Mouse (Mus musculus) left cerebral cortex, postnatal 14 days (tissue): ENCODE data around the gene Lyrm7. TPM values are rescaled to one million over a fixed set of nuclear protein-coding genes. Genes with fewer than 3 reads are reported as not detected.
A peak's percentile ranks its signal among the peaks of the same experiment; 100 is the strongest.

Experiments used
- DNase-seq, 2 experiments: peaks; one replicate each; pipeline ENCODE4 v3.0.0; 2021 to 2022; ENCODE audit warnings: low spot score in 2 of 2, mixed read lengths in 1 of 2
- intact Hi-C: fragments of 180-260 bp; cut with DNase I; formaldehyde crosslinking; loops from one replicate; pipeline ENCODE4 v1.15.1; 2025
- total RNA-seq, 2 experiments: library from RNA; stranded (reverse); gene quantifications; 2 replicates each; pipeline ENCODE4 v1.2.3; 2021

The Lyrm7 gene
- total RNA-seq, 2 experiments from 2014 or later = 19.5 to 25.9 TPM

DNA sequence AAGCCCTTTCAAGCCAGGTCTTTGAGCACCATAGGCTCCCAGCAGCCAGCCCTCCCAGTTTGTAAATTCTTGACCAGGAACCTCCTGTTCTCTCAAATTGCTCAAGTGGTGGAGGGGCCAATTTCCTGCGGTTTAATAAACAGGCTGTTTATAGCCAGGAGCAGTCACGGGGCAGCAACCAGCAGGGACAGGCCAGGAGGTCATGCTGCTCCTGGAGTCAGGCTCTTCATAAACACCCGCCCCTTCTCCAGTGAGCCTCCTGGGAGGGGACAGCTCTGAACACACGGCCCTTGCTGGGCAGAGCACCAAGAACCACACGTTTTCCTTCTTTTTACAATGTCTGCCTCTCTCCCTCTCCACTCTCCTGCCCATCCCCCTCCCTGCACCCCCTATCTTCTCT lies 24.2 kb upstream of the Lyrm7 start:
- DNase-seq = no peak
- intact Hi-C loops = no loop called here

DNA sequence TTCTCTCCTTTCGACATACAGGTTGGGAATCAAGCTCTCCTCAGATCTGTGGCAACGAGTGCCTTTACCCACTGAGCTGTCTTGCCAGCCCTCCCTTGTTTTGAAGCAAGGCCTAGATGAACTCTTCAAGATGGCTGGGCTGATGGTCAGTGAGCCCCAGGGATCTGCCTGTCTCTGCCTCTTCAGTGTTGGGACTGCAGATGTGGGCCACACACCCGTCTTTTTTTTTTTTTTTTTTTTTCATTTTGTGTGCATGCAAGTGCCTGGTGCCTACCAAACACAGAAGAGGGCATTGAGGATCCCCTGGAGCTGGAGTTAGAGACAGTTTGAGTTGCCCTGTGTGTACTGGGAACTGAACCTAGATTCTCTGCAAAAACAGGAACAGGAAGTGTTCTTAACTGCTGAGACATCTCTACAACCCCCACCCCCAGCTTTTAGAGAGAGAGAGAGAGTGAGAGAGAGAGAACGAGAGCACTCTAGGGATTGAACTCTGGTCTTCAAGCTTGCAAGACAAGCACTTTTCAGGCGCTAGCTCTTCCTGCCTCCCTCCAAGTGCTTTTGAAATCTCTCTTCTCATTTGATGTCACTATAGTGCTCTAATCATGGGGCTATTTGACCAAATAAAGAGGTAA lies 23.6 kb upstream of the Lyrm7 start:
- no peak for DNase-seq
- intact Hi-C loops = no loop called here

DNA sequence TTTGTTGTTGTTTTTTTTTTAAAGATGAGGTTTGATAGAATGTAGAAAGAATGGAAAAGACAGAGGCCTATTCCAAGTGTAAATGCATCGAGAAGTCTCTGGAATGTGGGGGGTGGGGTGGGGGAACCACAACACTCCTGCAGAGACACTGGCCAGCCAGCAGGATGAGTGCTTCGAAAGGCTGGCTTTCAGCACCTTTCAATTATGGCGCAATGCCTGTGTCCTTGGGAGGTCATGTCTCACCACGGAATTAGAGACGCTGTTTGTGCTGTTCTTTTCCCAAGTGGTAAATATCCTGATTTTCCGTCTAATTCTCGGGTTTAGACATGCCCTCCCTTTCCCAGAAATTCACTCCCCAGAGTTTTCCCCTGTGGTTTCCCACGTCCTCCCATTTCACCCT lies 22.0 kb upstream of the Lyrm7 start:
- intact Hi-C loops = no loop called here
- DNase-seq = no peak

- no peak for DNase-seq
- intact Hi-C loops = no loop called here
Observed at GRCm38 (mm10) chr11:54881051-54881474, 20.3 kb upstream of the Lyrm7 start.

- intact Hi-C loops = loop anchor here (1.0 to 2.0 kb wide), 2 partner anchors 47 to 104 kb away; no protein-coding TSS in a partner anchor
- DNase-seq = no peak
Observed at GRCm38 (mm10) chr11:54879922-54880321, 19.2 kb upstream of the Lyrm7 start.

DNA sequence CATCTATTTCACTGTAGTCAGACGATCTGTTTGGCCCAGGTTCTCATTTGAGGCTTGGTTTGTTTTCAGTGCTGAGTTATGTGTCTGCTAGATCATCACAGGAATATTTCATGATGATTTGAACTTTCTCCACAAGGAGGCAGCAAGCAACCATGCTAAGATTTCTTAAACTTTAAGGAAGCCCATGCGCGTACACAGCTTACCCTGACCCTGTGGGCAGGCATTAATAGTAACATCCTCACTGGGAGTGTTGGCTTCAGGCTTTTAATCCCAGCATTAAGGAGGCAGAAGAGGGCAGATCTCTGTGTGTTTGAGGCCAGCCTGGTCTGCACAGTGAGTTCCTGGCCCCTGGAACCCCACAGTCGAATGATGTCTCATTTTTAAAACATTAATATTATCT lies 18.7 kb upstream of the Lyrm7 start:
- DNase-seq = peak; percentile 71 to 81
- intact Hi-C loops = loop anchor here (1.0 to 2.0 kb wide), 2 partner anchors 47 to 105 kb away; no protein-coding TSS in a partner anchor

- DNase-seq = no peak
- intact Hi-C loops = loop anchor here (1.0 to 2.0 kb wide), 2 partner anchors 48 to 105 kb away; no protein-coding TSS in a partner anchor
Observed at GRCm38 (mm10) chr11:54878893-54879292, 18.2 kb upstream of the Lyrm7 start.

DNA sequence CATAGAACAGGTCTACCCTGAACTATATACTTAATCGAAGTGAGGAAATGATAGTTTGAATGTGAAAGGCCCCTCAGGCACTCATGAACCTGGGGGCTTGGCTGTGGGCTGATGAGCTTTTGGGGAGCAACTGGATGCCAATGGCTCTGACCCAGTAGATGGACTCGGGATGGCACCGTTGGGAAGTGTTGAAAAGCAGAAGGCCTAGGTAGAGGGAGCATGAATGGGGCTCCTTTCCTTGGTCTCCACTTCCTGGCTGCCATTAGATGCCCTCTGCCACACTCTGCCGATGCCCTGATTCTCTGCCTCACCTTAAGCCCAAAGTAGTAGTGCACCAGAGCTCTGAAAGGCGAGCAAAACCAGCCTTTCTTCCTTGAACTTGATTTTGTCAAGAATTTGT lies 15.3 kb upstream of the Lyrm7 start:
- no peak for DNase-seq
- intact Hi-C loops = no loop called here

GRCm38 (mm10) chr11:54871831-54872537 lies 11.3 kb upstream of the Lyrm7 start:
- intact Hi-C loops = no loop called here
- no peak for DNase-seq

GRCm38 (mm10) chr11:54869318-54869717 lies 8.6 kb upstream of the Lyrm7 start:
- intact Hi-C loops = loop anchor here (10.0 kb wide), 1 partner anchor 305 kb away; no protein-coding TSS in a partner anchor
- DNase-seq = no peak

DNA sequence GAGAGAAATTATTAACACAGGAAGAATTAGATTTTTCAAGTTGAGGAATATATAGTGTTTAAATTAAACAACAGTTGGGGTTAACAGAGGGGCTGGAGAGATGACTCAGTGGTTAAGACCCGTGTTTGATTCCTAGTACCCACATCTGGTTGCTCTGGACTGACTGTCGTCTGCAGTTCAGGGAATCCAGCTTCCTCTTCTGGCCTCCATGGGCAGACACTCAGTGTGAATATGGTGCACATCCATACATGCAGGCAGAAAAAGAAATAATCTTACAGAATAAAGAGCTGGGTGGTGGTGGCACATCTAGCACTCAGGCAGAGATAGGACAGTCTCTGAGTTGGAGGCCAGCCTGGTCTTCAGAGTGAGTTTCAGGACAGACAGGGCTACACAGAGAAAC lies 7.7 kb upstream of the Lyrm7 start:
- intact Hi-C loops = loop anchor here (10.0 kb wide), 1 partner anchor 304 kb away; no protein-coding TSS in a partner anchor
- no peak for DNase-seq

DNA sequence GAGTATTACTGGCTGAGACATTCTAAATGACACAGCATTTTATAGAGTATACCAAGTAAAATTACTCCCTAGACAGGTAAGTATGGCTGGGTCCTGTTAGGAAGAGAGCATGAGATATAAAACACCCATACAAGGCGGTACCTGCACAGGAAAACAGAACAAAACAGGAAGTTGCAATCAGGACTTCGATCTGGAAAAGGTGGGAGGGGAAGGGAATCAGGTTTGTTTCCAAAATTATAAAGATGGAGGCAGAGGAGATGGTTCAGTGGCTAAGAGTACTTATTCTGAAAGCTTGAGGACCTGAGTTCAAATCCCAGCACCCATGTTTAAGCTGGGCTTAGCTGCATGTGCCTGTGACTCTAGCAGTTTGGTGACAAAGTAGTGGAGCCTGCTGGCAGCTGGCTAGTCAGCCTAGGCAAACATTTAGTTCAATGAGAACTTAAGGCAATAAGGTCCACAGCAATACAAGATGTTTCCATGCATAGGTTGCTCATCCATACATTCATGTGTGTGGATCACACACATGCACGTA lies 7.3 kb upstream of the Lyrm7 start:
- intact Hi-C loops = loop anchor here (10.0 kb wide), 1 partner anchor 303 kb away; no protein-coding TSS in a partner anchor
- no peak for DNase-seq

DNA sequence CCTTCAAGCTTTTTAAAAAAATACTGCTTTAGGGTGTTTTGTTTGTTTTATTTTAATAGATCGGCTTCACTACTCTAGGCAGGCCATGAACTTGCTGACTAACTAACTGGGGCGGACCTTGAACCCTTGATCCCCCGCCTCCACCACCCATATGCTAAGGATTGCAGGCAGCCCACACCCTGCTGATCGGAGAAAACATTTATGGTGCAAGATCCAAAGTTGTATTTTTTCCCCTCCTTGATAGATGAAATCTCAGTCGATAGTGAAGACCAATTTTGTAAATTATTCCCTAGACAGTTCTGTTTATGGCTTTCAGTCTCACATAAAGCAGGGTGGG lies 6.3 kb upstream of the Lyrm7 start:
- no peak for DNase-seq
- intact Hi-C loops = loop anchor here (10.0 kb wide), 1 partner anchor 302 kb away; no protein-coding TSS in a partner anchor

- intact Hi-C loops = loop anchor here (10.0 kb wide), 1 partner anchor 302 kb away; no protein-coding TSS in a partner anchor
- DNase-seq = peak; percentile 91 to 94
Observed at GRCm38 (mm10) chr11:54866119-54867048, 5.7 kb upstream of the Lyrm7 start, which contains the start of gene Hint1. Hint1 (plus strand) TSS chr11:54866383.

DNA sequence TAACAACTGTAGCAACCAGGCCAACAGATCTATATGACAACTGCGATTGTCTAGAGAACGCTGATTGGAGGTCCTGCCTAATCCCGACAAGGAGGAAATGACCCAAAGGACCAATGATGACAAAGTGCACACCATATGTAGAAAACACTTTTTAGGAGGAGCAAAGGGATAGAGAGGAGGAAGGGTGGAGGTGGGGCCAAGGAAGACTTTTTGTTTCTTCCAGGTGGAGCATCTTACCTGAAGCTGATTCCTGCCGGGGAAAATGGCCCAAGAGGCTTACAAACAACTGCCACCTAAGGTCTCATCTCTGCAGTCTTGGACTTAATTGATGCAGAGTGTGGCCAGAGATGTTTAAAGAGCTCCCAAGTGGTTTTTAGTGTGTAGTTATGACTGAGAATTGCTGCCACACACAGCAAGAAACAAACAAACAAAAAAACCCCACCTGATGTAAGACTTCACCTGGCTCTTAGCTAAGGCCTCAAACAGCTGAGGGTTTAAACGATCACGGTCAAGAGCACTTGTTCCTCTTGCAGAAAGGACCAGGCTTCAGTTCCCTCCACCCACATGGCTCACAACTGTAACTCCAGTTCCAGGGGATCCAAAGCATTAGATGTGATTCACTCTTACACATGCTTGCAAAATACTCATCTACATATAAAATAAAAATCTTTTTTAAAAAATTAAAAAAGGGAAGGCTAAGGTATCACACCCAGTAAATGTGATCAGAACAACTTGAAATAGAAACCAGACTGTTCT lies 4.8 kb upstream of the Lyrm7 start:
- intact Hi-C loops = loop anchor here (10.0 kb wide), 1 partner anchor 301 kb away; no protein-coding TSS in a partner anchor

DNA sequence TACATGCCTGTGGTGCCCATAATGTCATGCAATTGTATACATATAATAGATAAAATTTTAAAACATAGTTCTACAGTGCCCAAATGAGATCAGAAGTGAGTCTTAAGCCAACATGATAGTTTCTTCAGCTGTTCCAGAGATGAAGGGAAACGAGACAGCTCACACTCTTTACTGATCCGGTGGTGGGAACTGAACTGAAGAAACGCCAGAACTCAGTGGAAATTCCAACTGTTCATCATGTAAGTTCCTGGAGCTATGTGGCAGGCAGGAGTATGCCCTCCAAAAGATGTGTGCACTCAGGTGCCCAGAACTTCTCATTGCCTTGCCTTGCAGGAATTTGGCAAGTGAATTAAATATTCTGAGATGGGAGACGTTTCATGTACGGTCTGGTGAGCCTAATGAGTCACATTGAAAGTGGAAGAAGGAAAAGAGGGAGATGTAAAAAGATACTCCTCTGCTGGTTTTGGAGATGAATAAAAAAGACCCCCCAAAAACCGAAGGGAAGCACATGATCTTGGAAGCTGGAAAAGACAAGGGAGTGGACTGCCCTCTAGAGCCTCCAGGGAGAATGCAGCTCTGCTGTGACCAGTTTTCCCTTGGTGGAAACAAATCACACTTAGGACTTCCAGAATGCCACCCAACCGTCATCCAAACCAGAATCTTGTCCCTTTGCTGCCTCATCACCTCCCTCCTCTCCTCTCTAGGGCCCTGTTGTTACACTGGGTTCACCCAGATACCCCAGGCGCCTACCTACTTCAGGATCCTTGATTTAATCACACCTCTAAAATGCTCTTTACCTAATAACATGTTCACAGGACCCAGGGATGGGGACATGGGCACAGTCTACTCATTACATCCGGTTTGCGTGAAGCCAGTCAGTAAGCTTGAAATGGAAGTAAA lies 2.2 kb upstream of the Lyrm7 start:
- intact Hi-C loops = loop anchor here (2.0 to 10.0 kb wide), 2 partner anchors 160 to 298 kb away; no protein-coding TSS in a partner anchor
- peak; percentile 72 to 76 for DNase-seq

More for the DNA sequence above, 4.8 kb upstream of the Lyrm7 start:
- DNase-seq = no peak
